Mouse (Mus musculus): ENCODE measurements around the gene Psph. TPM values are rescaled to one million over a fixed set of nuclear protein-coding genes. Genes with fewer than 3 reads are reported as not detected.

Psph gene
- polyA plus RNA-seq, 1 experiment, result 13.3 TPM

- Histone ChIP-seq H3K4me1 (ENCODE audit: control insufficient read depth, insufficient read depth, insufficient read length) (no peaks in the 10 kb centered on the region), H3K27ac (ENCODE audit: insufficient read depth, low read length) (no peak overlapping the region), H3K4me3 (ENCODE audit: extremely low read depth, insufficient read depth, insufficient read length) (no peak overlapping the region), H3K27me3 (ENCODE audit: control insufficient read depth, insufficient read depth, low read length) (no peaks in the 10 kb centered on the region), H3K36me3 (ENCODE audit: control insufficient read depth, insufficient read depth, low read length) (peaks cover 7% of the 10 kb centered on the region)
- DNase-seq (ENCODE audit: low read depth in 1 of 2, low spot score in 2 of 2), result no peak
- TF ChIP-seq CTCF (IDR thresholded peaks at IDR 0.05; ENCODE audit: extremely low read depth, insufficient read depth, insufficient read length, insufficient replicate concordance), result no peak
- TF ChIP-seq POLR2A (IDR thresholded peaks at IDR 0.05; ENCODE audit: low read depth, low read length), result no peak
- WGBS, result 83% methylated on average over 1 of the region's 1 CpGs
These were observed 46.3 kb downstream of the Psph start for GRCm38 (mm10) chr5:129740976-129741375.

- no peak overlapping the region for H3K4me3 ChIP-seq (ENCODE audit: extremely low read depth, insufficient read depth, insufficient read length)
- no peaks in the 10 kb centered on the region for H3K27me3 ChIP-seq (ENCODE audit: control insufficient read depth, insufficient read depth, low read length)
- H3K36me3 ChIP-seq (ENCODE audit: control insufficient read depth, insufficient read depth, low read length), result no peaks in the 10 kb centered on the region
- no peak for DNase-seq (ENCODE audit: low read depth in 1 of 2, low spot score in 2 of 2)
- TF ChIP-seq CTCF (IDR thresholded peaks at IDR 0.05; ENCODE audit: extremely low read depth, insufficient read depth, insufficient read length, insufficient replicate concordance) (no peak), POLR2A (IDR thresholded peaks at IDR 0.05; ENCODE audit: low read depth, low read length) (no peak)
- H3K27ac ChIP-seq (ENCODE audit: insufficient read depth, low read length), result no peak overlapping the region
- WGBS, result 86% methylated on average over 5 of the region's 5 CpGs
- no peaks in the 10 kb centered on the region for H3K4me1 ChIP-seq (ENCODE audit: control insufficient read depth, insufficient read depth, insufficient read length)
These were observed 56.2 kb downstream of the Psph start for GRCm38 (mm10) chr5:129731021-129731420.

GRCm38 (mm10) chr5:129730344-129730743 is 56.9 kb downstream of the Psph start:
- H3K4me3 ChIP-seq (ENCODE audit: extremely low read depth, insufficient read depth, insufficient read length), result no peak overlapping the region
- no peaks in the 10 kb centered on the region for H3K27me3 ChIP-seq (ENCODE audit: control insufficient read depth, insufficient read depth, low read length)
- H3K4me1 ChIP-seq (ENCODE audit: control insufficient read depth, insufficient read depth, insufficient read length), result no peaks in the 10 kb centered on the region
- H3K27ac ChIP-seq (ENCODE audit: insufficient read depth, low read length), result no peak overlapping the region
- DNase-seq (ENCODE audit: low read depth in 1 of 2, low spot score in 2 of 2), result no peak
- WGBS, result 69% methylated on average over 11 of the region's 11 CpGs
- TF ChIP-seq POLR2A (IDR thresholded peaks at IDR 0.05; ENCODE audit: low read depth, low read length), result no peak
- no peak for TF ChIP-seq CTCF (IDR thresholded peaks at IDR 0.05; ENCODE audit: extremely low read depth, insufficient read depth, insufficient read length, insufficient replicate concordance)
- no peaks in the 10 kb centered on the region for H3K36me3 ChIP-seq (ENCODE audit: control insufficient read depth, insufficient read depth, low read length)

- Histone ChIP-seq H3K27me3 (ENCODE audit: control insufficient read depth, insufficient read depth, low read length) (no peaks in the 10 kb centered on the region), H3K4me1 (ENCODE audit: control insufficient read depth, insufficient read depth, insufficient read length) (no peaks in the 10 kb centered on the region), H3K27ac (ENCODE audit: insufficient read depth, low read length) (no peak overlapping the region), H3K36me3 (ENCODE audit: control insufficient read depth, insufficient read depth, low read length) (no peaks in the 10 kb centered on the region), H3K4me3 (ENCODE audit: extremely low read depth, insufficient read depth, insufficient read length) (no peak overlapping the region)
- TF ChIP-seq CTCF (IDR thresholded peaks at IDR 0.05; ENCODE audit: extremely low read depth, insufficient read depth, insufficient read length, insufficient replicate concordance) (no peak), POLR2A (IDR thresholded peaks at IDR 0.05; ENCODE audit: low read depth, low read length) (no peak)
- 62% methylated on average over 11 of the region's 11 CpGs for WGBS
- no peak for DNase-seq (ENCODE audit: low read depth in 1 of 2, low spot score in 2 of 2)
These were observed 58.0 kb downstream of the Psph start for GRCm38 (mm10) chr5:129729286-129729685.

- no peak overlapping the region for H3K27ac ChIP-seq (ENCODE audit: insufficient read depth, low read length)
- peaks cover 3% of the 10 kb centered on the region; the same call in 1 of the 2 replicates for H3K4me1 ChIP-seq (ENCODE audit: control insufficient read depth, insufficient read depth, insufficient read length)
- TF ChIP-seq POLR2A (IDR thresholded peaks at IDR 0.05; ENCODE audit: low read depth, low read length) (no peak), CTCF (IDR thresholded peaks at IDR 0.05; ENCODE audit: extremely low read depth, insufficient read depth, insufficient read length, insufficient replicate concordance) (no peak)
- H3K27me3 ChIP-seq (ENCODE audit: control insufficient read depth, insufficient read depth, low read length), result no peaks in the 10 kb centered on the region
- H3K36me3 ChIP-seq (ENCODE audit: control insufficient read depth, insufficient read depth, low read length), result no peaks in the 10 kb centered on the region
- 96% methylated on average over 3 of the region's 3 CpGs for WGBS
- no peak overlapping the region for H3K4me3 ChIP-seq (ENCODE audit: extremely low read depth, insufficient read depth, insufficient read length)
- no peak for DNase-seq (ENCODE audit: low read depth in 1 of 2, low spot score in 2 of 2)
These were observed 60.5 kb downstream of the Psph start for GRCm38 (mm10) chr5:129726784-129727183.

- H3K27ac ChIP-seq (ENCODE audit: insufficient read depth, low read length), result peak overlapping the region; percentile 83; the same call in 1 of the 2 replicates
These were observed 61.4 kb downstream of the Psph start for GRCm38 (mm10) chr5:129725774-129726392.

More at GRCm38 (mm10) chr5:129725774-129726392, 61.4 kb downstream of the Psph start:
- H3K4me3 ChIP-seq (ENCODE audit: extremely low read depth, insufficient read depth, insufficient read length), result peak overlapping the region; percentile 73
- TF ChIP-seq POLR2A (IDR thresholded peaks at IDR 0.05; ENCODE audit: low read depth, low read length), result no peak
- TF ChIP-seq CTCF (IDR thresholded peaks at IDR 0.05; ENCODE audit: extremely low read depth, insufficient read depth, insufficient read length, insufficient replicate concordance), result no peak
- H3K36me3 ChIP-seq (ENCODE audit: control insufficient read depth, insufficient read depth, low read length), result no peaks in the 10 kb centered on the region
- no peaks in the 10 kb centered on the region for H3K27me3 ChIP-seq (ENCODE audit: control insufficient read depth, insufficient read depth, low read length)
- DNase-seq (ENCODE audit: low read depth in 1 of 2, low spot score in 2 of 2), result no peak
- WGBS, result 32% methylated on average over 7 of the region's 7 CpGs
- peaks cover 3% of the 10 kb centered on the region; the same call in 1 of the 2 replicates for H3K4me1 ChIP-seq (ENCODE audit: control insufficient read depth, insufficient read depth, insufficient read length)
